Mouse (Mus musculus) urinary bladder, adult 2 months (tissue): Measurements from ENCODE around the gene Zfp819. TPM values are rescaled to one million over a fixed set of nuclear protein-coding genes. Genes with fewer than 3 reads are reported as not detected.
A peak's percentile ranks its signal among the peaks of the same experiment; 100 is the strongest.

Experiments used
- DNase-seq: peaks from one replicate; pipeline ENCODE4 v3.0.0; 2022; ENCODE audit warnings: low spot score
- polyA plus RNA-seq: library from polyadenylated mRNA; depleted of rRNA; stranded (reverse); fragments of >200 nt; gene quantifications from 2 replicates; pipeline ENCODE4 v1.2.3, GENCODE M21; 2012; rRNA removed

The Zfp819 gene
- 0.03 TPM in 1 of 2 replicates, not detected in the other for polyA plus RNA-seq

- peak; percentile 23 for DNase-seq
Measured at GRCm38 (mm10) chr7:43606896-43607742, at the start of gene Zfp819. Zfp819 (plus strand) TSS chr7:43607169.

DNA sequence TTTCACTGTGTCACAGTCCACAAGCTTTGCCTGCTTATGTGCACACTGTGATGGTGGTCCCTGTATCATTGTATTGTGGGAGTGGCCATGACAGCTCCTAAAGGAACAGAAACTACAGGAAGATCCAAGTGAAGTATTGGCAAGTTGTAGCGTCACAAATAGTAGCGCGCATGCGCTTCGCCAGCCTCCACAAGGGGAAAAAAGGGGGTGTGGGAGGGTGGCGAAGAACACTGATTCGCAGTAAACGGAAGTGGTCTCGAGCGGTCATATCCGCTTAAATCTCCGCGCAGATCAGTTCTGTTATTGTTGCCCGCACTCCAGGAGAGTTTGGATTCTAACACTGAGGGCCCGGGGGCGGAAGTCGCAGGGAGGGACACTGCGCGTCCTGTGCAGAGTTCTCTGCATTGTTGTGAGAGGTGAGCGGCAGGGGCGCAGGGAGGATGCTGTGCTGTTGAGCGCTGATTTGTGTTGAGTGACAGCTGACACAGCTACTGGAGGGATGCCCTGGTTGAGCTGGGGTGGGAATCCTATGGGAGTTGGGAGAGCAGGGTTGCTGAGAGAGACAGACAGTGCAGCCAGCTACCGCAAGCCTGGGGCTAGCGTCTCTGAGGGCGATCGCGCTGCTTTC is 44.8 kb upstream of the Zfp819 start, which contains the start of gene Zfp658:
TSS of gene Zfp658 (plus strand) at position 251 of the 628 bp plus-strand sequence.
- peak; percentile 46 for DNase-seq

GRCm38 (mm10) chr7:43562651-43563070 is 44.3 kb upstream of the Zfp819 start:
- no peak for DNase-seq

GRCm38 (mm10) chr7:43563300-43563699 is 43.7 kb upstream of the Zfp819 start:
- no peak for DNase-seq

DNA sequence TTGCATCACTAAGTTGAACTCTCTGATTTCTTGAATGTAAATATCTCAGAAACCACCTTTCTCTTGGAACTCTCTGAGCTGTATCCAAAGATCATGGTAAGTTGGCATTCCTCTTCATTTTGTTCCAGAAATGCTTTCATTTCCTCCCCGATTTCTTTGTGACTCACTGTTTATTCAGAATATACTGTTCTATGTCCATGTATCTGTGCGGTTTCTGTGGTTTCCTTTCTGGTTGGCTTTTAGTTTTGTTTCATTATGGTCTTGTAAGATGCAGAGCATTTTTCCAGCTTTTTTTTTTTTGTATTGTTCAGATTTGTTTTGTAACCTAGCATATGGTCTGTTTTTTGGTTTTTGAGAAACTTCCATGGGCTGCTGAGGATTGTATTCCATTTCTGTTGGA is 35.8 kb upstream of the Zfp819 start:
- DNase-seq = no peak

GRCm38 (mm10) chr7:43579440-43580171 is 27.4 kb upstream of the Zfp819 start, which contains the start of gene Zfp719:
Zfp719 (plus strand) TSS chr7:43579610.
- DNase-seq = peak; percentile 56

- DNase-seq = no peak
Measured at GRCm38 (mm10) chr7:43580526-43580925, 26.4 kb upstream of the Zfp819 start.

- no peak for DNase-seq
Measured at GRCm38 (mm10) chr7:43584790-43585189, 22.2 kb upstream of the Zfp819 start.

DNA sequence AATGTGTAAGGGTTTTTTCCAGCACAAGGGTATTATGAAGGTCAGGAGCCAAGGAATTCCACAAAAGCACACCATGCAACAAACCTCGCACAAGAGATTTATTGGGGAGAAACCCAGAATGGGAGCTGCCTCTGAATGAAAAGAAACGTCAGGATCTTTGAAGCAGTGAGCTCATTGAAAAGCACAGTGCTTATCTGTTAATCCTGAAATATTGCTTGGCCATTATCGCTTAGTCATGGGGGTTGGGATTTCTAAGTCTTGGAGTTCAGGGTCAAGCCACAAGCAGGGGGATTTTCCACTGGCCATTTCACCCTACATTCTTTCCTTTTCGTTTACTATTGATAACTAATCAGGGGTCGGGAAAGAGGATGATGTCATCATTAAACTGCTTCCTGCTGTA is 5.1 kb upstream of the Zfp819 start:
- no peak for DNase-seq

DNA sequence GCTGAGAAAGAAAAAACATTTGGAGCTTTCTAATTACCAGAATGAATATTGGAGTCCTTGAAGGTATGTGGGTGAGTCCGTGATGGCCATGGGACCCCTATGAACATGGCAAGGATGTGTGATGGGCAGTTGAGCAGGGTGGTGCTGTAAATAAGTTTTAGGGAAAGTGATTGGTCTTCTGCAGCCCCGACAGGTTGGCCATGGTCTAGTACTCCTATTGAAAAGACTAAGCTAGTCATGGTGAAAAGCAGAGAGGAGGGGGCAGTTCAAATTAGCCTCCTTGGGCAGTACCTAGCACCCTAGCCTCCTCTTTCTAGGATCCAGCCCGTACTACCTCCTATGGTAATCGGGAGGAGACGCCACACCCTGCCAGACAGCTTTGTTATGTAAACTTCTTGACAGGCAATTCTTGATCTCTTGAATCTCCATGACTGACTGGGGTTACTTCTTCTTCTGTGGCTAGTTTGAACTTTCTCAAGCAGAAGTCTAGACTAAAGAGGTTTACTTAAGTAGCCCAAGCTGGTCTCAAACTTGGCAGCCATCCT is 846 bp downstream of the Zfp819 start:
- no peak for DNase-seq

- DNase-seq = no peak
Measured at GRCm38 (mm10) chr7:43608316-43608824, 1.4 kb downstream of the Zfp819 start.

GRCm38 (mm10) chr7:43613816-43614551 is 7.0 kb downstream of the Zfp819 start:
- DNase-seq = no peak

DNA sequence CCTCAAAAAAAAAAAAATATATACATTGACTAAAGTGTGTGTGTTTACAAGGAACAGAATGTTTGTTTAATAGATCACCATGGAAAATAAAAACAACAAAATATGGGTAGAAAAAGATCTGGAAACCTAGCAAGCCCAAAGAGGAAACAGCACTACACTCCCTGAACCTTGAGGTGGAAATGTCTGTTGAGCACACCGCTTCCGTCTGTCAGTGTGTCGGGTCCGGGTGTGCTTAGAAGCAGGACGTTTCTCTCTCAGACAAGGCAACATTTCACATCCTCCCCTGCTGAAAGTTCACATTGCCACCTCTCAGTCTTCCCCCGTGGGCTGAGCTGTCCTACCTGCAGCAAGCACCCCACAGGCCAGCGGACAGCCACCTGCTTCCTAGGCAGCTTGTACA is 16.0 kb downstream of the Zfp819 start:
- DNase-seq = no peak

DNA sequence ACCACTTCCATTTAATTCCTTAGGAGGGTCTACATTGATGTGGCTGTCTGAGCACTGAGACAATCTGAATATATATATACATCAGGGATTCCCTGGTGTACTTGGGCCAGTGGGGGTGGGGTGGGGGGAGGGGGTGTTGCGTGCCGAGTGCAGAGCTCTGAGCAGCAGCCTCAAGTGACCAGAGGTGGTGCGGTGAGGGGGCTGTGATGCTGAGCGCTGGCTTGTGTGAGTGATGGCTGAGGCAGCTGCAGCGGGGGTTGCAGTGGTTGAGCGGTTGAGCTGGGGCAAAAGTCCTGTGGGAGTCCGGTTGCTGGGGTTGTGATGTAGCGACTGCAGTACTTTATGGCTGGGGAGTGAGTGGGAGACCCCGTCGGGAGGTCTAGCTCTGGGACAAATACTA is 16.9 kb downstream of the Zfp819 start:
- no peak for DNase-seq

DNA sequence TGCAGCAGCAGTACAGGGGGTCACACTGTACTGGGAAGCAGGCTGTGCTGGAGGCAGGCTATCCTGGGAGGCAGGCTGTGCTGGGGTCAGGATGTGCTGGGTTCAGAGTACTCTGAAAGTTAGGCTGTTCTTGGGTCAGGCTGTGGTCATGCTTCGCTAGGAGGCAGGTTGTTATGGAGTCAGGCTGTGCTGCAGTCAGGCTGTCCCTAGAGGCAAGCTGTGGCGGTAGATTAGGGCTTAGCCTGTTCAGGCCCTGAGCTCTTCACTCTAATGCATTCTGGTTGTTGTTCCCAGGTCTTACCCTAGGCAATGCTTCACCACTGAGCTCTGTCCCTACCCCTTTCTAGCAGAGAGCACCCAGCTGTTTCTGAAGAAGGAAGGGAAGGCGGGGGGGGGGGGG is 18.1 kb downstream of the Zfp819 start:
- no peak for DNase-seq

GRCm38 (mm10) chr7:43625794-43626422 is 18.9 kb downstream of the Zfp819 start:
- no peak for DNase-seq

GRCm38 (mm10) chr7:43633940-43634339 is 27.0 kb downstream of the Zfp819 start:
- no peak for DNase-seq

- no peak for DNase-seq
Measured at GRCm38 (mm10) chr7:43634500-43634899, 27.5 kb downstream of the Zfp819 start, which contains the start of gene Ceacam18. Ceacam18 (plus strand) TSS chr7:43634707.

GRCm38 (mm10) chr7:43636194-43636593 is 29.2 kb downstream of the Zfp819 start:
- DNase-seq = no peak

DNA sequence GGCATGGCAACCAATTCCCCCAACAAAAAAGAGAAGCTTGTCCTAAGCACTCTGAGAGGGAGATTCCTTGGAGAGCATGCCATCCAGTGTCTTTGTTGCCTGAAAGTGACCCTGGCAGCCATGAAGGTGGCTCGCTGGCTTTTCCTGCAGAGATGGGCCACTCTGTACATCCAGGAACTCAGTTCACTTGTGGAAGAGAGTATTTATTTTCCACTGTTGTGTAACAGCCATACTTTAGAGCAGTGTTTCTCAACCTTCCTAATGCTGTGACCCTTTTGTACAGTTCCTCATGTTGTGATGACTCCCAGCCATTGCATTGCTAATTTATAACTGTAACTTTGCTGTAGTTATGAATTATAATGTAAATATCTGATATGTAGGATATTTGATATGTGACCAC is 30.1 kb downstream of the Zfp819 start:
- no peak for DNase-seq
